Mouse (Mus musculus) right cerebral cortex, postnatal 10 days (tissue): ENCODE results near the gene Mcm3.
"Not testable (repeated sequence)": the region's sequence is repeated elsewhere in the genome, so short reads cannot be mapped to it uniquely, and the experiment has no call there.

Experiments used
- DNase-seq, 2 experiments: peaks; one replicate each; pipeline ENCODE4 v3.0.0; 2021; ENCODE audit warnings: low spot score in 2 of 2

Mcm3 gene

DNA sequence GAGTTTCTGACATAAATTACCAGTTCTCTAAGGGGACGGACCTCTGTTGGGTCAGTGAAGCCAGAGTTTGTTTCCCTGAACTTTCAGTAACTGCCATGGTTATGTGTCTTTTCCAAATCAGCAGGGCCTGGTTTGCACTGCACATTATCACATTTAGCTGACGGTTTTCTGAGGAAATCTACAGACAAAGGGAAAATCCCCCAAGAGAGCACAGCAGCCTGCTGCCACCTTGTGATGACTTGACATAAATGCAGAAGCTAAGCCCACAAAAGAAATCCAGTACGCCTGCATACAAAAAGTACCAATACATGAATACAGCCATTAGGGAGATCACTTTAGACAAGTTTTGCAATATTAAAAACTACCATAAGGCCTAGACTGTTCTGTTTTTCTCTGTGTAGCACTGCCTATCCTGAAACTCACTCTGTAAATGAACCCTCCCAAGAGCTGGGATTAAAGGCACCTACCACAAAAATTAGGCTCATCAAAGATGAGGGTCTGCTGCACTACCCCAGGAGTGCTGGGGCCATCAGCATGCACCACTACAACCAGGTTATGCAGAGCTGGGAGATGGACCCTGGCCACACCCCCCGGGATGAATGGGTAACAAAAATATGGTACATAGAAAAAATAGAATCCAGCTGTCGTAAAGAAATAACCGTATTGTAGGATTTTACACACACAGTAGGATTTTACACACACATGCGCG lies 18.3 kb downstream of the Mcm3 start:
- peak; percentile 70 to 71 for DNase-seq

DNA sequence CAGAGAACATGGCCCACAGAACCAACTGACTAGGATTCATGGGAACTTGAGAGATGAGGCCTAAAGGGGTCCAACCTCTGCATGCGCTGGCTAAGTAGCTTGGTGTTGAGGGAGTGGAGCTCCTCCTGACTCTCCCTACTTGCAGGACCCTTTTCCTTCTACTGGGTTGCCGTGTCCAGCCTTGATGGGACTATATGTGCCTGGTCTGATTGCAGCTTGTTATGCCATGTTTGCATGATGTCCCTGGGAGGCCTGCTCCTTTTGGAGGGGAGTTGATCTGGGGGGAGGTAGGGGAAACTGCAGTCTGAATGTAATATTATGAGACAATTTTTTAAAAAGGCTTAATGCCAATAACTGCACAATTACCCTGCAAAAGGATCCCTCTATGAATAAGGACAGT lies 18.8 kb downstream of the Mcm3 start:
- DNase-seq: no peak

DNA sequence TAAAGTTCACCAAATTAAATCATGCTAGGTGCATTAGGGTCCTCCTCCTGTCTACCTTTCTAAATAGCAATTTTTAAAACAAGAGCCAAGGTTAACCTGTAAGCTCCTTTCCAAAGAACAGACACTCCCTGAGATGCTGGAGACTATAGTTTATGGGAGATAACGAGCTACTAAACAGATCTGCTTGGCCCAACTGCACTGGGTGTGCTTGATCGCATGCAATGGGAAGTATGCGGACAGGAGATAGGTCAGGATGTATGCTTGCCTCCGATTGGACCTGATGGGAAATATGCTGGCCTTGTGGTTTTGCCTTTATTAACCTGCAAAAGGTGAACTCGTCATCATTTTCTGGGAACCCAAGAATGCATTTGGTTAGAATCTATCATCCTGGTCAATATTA lies 24.9 kb downstream of the Mcm3 start:
- no peak for DNase-seq

DNA sequence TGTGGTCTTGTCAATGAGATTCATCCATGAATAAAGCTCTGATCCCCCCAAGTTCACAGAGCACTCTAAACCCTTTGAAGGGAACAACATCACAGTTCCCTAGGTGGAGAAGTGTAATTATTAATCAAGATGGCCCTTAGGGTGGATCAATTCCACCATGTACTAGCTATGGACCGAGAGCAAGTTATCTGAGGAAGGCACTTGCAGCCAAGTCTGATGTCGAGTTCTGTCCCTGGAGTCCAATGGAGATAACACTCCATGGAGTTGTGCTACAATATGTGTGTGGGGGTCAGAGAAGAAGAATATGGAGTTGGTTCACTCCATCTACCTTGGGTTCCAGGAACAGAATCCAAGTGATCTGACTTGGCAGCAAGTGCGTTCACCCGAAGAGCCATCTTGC lies 25.4 kb downstream of the Mcm3 start:
- DNase-seq: no peak

DNA sequence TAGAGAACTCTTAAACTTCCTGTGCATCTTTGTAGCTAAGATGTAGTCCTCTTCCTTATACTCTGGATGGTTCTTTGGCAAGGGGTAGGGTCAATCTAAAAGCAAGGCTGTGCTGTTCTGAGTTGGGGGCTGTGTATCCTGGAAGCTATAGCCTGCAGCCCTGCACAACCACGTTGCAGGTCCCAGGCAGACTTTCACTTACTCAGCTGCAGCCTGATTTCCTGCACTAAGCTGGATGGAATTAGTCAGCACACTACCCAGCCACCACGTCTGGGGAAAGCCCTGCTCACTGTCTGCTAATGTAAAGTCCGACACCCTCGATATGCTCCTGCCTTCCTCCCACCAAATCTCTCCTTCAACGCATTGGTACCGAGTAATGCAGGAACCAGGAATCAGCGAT lies 28.7 kb downstream of the Mcm3 start:
- no peak for DNase-seq

DNA sequence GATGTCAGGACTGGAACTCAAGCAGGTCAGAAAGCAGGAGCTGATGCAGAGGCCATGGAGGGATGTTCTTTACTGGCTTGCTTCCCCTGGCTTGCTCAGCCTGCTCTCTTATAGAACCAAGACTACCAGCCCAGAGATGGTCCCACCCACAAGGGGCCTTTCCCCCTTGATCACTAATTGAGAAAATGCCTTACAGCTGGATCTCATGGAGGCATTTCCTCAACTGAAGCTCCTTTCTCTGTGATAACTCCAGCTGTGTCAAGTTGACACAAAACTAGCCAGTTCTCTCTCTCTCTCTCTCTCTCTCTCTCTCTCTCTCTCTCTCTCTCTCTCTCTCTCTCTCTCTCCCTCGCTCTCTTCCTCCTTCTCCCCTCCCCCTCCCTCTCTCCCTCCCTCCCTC lies 29.6 kb downstream of the Mcm3 start, which contains the start of gene Il17f:
Il17f (minus strand) TSS at position 101 of the 400 bp plus-strand sequence.
- DNase-seq: not testable (repeated sequence)

DNA sequence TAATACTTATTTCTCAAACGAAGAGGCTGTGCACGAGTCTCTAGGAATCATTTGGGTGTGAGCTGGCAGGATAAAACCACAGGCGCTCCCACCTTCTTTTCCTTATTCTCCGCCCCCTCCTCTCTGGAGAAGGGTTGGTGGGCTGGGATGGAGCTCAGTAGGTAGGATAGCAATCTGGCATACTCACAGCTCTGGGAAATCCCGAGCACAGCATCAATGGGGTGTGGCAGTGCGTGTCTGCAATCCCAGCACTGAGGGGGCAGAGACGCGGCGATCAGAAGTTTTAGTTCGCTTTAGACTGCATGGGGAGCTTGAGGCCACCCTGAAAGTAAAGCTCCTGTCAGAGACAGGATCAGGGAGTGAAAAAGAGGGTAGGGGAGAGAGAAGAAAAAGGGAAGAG lies 31.7 kb downstream of the Mcm3 start:
- DNase-seq: no peak

DNA sequence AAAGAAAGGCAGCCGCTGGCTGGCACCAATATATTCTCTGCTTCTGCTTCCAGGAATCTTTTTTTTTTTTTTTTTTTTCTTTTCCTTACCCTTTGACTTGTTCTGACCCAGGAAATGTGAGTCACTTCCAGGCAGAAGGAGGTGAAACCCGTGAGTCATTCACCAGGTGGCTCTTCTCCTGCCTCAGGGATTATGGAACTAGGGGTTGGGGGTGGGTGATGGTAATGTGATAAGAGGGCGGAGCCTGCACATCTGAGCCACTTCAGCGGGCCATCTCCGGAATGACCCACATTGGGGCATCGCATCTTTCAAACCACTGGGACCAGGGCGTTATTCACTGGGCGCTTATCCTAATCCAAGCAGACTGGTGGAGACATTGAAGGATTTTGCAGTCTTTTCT lies 33.1 kb downstream of the Mcm3 start:
- no peak for DNase-seq

DNA sequence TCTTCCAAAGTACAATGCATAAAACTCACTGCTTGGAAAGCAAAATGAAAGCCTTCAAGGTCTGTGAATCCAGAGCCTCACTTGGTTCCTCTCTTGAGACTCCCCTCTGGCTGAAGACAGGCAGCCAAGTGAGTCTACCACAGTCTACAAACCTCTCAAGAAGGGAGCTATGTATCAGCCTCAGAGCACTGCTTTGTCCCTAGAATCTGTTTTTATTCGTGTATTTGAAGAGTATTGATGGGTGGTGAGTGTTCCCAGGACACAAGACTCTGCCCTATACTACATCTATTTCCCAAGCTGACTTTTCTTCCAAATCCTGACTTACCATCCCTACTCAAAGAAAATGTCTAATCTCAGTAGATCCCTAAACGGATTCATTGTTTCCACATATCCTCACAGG lies 41.7 kb downstream of the Mcm3 start:
- DNase-seq: no peak

DNA sequence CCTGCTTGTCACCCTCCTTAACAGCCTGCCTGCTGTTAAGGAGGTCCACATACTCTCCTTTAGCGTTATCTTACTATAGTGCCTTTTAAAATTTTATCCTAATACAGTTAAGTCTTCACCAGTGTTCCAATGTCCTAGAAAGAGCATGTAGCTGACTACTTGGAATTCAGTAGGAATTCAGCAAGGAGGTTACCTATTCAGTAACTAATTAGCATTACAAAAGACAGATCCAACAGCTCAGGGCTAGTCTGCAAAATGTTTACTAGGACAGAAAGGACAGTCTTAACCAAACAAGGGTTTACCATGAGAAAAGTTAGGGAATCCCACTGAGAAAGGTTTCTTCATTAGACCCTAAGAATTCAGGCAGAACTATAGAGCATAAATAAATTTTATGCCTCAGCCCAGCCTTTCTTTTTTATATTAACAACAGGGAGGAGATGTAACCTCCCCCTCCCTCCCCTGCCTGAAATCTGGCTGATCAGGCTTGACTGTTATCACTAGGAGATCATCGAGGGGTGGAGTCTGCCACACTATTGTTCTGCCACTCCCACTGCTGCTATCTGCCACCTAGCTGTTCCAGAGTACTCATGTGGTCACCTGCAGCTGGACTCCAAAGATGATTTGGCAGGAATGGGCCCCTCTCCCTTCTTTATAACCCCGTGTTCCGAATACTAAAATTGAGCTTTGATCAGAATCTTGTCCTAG lies 45.9 kb downstream of the Mcm3 start:
- not testable (repeated sequence) for DNase-seq

DNA sequence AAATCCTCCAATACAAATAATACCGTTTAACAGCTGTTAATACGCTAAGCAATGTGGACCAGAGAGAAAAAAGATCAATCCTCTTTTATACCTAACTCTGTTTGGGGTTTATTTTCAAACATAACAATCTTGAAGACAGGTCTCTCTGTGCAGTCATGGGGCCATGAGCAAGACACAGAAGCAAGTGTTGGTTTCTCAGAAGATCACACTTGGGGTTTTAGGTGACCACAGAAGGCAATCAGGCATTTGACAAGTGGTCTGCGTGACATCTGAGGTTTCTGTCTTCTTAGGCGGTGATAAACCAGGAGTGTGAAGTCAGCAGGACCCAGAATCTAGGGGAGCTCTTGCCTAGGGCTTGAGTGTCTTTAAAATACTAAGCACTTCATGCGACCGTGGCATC lies 53.6 kb downstream of the Mcm3 start:
- DNase-seq: no peak

DNA sequence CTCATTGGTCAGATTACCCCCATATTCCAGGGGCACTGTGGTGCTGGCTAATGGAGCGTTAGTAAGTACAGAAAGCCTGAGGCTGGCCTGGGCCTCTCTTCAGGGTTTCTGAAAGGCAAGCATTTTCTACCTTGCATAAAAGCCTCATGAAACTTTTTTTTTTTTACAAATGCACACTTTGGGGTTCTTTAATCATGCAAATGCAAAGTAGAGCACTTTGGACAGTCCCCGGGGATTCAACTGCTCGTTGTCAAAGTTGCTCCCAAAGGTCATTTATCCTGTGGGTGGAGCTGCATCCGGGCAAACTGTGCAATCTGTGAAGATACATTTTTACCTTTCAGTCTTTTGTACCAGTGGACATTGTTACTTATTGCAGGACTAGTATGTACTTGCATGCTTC lies 58.7 kb downstream of the Mcm3 start:
- DNase-seq: no peak

DNA sequence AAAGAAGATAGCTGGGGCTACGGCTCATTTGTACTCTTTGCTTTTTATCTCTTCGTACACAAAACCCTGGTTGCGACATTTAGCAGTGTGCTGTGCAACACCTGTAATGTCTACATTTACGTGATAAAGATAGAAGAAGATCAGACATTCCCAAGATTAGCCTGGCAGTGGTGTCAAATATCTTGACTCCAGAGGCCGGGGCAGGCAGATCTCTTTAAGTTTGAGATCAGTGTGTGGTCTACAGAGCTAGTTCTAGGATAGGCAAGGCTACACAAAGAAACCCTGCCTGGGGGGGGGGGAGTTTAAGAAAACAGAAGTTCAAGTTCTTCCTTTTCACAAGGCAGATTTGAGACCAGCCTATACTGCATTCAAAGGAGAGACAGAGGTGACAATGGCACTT lies 59.8 kb downstream of the Mcm3 start:
- DNase-seq: no peak

DNA sequence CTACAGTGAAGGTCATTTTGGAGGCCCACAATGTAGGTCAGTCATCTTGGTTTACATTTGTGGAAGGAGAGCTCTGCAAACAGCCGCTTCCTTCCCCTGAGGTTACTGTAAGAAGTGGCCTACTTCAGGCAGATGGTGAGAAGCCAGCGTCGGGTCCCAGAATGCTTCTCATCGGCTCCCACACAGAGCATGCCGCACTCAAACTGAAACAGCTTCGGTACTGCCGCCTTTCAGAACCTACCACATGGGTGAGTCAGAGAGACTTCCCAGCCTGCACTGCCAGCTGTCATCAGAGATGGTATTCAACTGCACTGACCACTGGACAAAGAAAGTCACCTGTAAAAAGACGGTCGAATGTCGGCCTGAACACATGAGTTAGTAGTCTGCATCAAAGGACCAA lies 60.3 kb downstream of the Mcm3 start:
- peak; percentile 24 to 48 for DNase-seq

DNA sequence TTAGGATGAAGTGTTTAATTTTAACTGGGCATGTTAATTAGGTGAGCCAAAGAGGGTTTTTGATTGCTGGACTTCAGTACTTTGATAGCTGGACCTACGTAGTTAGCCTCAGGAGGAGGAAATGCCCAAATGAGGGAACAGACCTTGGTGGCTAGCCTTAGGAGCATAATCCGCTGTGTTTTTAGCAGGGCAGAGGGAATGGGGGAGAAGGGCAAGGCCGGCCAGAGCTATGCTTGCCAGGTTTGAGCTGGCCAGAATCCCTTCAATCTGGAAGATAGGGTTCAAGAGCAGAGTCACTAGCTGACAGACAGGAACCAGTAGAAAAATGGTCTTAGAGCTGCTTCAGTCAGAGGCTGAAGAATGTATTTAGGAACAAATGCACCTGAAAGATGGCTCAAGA lies 62.5 kb downstream of the Mcm3 start:
- DNase-seq: no peak

DNA sequence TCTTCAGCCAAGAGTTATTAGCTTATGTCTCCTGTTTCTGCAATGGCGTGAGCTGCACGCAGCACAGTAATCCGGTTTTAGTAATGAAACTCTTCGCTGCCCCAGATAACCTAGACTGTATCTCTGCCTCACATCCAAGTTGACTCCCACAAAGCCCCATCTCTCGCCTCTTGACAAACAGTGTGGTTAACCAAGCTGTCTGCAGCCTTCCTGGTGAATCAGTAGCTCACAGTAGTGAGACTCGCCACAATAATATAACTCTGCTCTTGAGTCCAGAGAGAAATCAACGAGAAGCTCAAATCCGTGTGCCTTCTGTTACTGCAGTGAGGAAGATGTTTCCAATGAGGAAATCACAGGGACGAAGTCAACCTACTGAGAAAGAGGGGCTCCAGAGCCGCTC lies 65.7 kb downstream of the Mcm3 start:
- no peak for DNase-seq
